Mouse (Mus musculus): ENCODE measurements at regions not wholly inside any gene's neighbourhood (a gene's known extent, or its start where the extent isn't known, plus 50 kb on each side); places are given as distances from the start of the nearest gene placed in this dataset.

GRCm38 (mm10) chr19:54277368-54277767 lies 233.4 kb downstream of the Adra2a start:
- WGBS = 90% methylated on average over 10 of the region's 10 CpGs
- H3K27ac ChIP-seq (ENCODE audit: insufficient read depth, low read depth, low read length) = no peak overlapping the region
- no peak overlapping the region for H3K4me3 ChIP-seq (ENCODE audit: insufficient read depth, low read depth, low read length)
- H3K4me1 ChIP-seq (ENCODE audit: control insufficient read depth, insufficient read depth, low read length) = no peaks in the 10 kb centered on the region
- TF ChIP-seq CTCF (IDR thresholded peaks at IDR 0.05; ENCODE audit: insufficient read depth, low read depth, low read length) (no peak), POLR2A (IDR thresholded peaks at IDR 0.05; ENCODE audit: insufficient read depth, low read depth, low read length) (no peak)

GRCm38 (mm10) chr19:54285481-54285880 lies 241.5 kb downstream of the Adra2a start:
- Histone ChIP-seq H3K4me1 (ENCODE audit: control insufficient read depth, insufficient read depth, low read length) (no peaks in the 10 kb centered on the region), H3K4me3 (ENCODE audit: insufficient read depth, low read depth, low read length) (no peak overlapping the region), H3K27ac (ENCODE audit: insufficient read depth, low read depth, low read length) (no peak overlapping the region)
- TF ChIP-seq CTCF (IDR thresholded peaks at IDR 0.05; ENCODE audit: insufficient read depth, low read depth, low read length) = no peak
- TF ChIP-seq POLR2A (IDR thresholded peaks at IDR 0.05; ENCODE audit: insufficient read depth, low read depth, low read length) = no peak

- 88% methylated on average over 10 of the region's 10 CpGs for WGBS
- H3K4me1 ChIP-seq (ENCODE audit: control insufficient read depth, insufficient read depth, low read length) = no peaks in the 10 kb centered on the region
- H3K27ac ChIP-seq (ENCODE audit: insufficient read depth, low read depth, low read length) = no peak overlapping the region
- no peak overlapping the region for H3K4me3 ChIP-seq (ENCODE audit: insufficient read depth, low read depth, low read length)
- no peak for TF ChIP-seq CTCF (IDR thresholded peaks at IDR 0.05; ENCODE audit: insufficient read depth, low read depth, low read length)
- TF ChIP-seq POLR2A (IDR thresholded peaks at IDR 0.05; ENCODE audit: insufficient read depth, low read depth, low read length) = no peak
Observed at GRCm38 (mm10) chr19:54297663-54298388, 253.9 kb downstream of the Adra2a start.

GRCm38 (mm10) chr19:54311289-54311688 lies 267.3 kb downstream of the Adra2a start:
- Histone ChIP-seq H3K4me3 (ENCODE audit: insufficient read depth, low read depth, low read length) (no peak overlapping the region), H3K4me1 (ENCODE audit: control insufficient read depth, insufficient read depth, low read length) (peaks cover 8% of the 10 kb centered on the region; the same call in 1 of the 2 replicates), H3K27ac (ENCODE audit: insufficient read depth, low read depth, low read length) (no peak overlapping the region)
- no peak for TF ChIP-seq POLR2A (IDR thresholded peaks at IDR 0.05; ENCODE audit: insufficient read depth, low read depth, low read length)
- TF ChIP-seq CTCF (IDR thresholded peaks at IDR 0.05; ENCODE audit: insufficient read depth, low read depth, low read length) = no peak
- WGBS = 14% methylated on average over 6 of the region's 6 CpGs

GRCm38 (mm10) chr19:54311723-54312122 lies 267.8 kb downstream of the Adra2a start:
- Histone ChIP-seq H3K27ac (ENCODE audit: insufficient read depth, low read depth, low read length) (no peak overlapping the region), H3K4me1 (ENCODE audit: control insufficient read depth, insufficient read depth, low read length) (peaks cover 8% of the 10 kb centered on the region; the same call in 1 of the 2 replicates), H3K4me3 (ENCODE audit: insufficient read depth, low read depth, low read length) (no peak overlapping the region)
- WGBS = 23% methylated on average over 1 of the region's 1 CpGs
- TF ChIP-seq POLR2A (IDR thresholded peaks at IDR 0.05; ENCODE audit: insufficient read depth, low read depth, low read length) = no peak
- no peak for TF ChIP-seq CTCF (IDR thresholded peaks at IDR 0.05; ENCODE audit: insufficient read depth, low read depth, low read length)

GRCm38 (mm10) chr19:54323276-54323675 lies 279.3 kb downstream of the Adra2a start:
- 82% methylated on average over 5 of the region's 5 CpGs for WGBS
- no peaks in the 10 kb centered on the region for H3K4me1 ChIP-seq (ENCODE audit: control insufficient read depth, insufficient read depth, low read length)
- H3K4me3 ChIP-seq (ENCODE audit: insufficient read depth, low read depth, low read length) = no peak overlapping the region
- H3K27ac ChIP-seq (ENCODE audit: insufficient read depth, low read depth, low read length) = no peak overlapping the region
- no peak for TF ChIP-seq CTCF (IDR thresholded peaks at IDR 0.05; ENCODE audit: insufficient read depth, low read depth, low read length)
- TF ChIP-seq POLR2A (IDR thresholded peaks at IDR 0.05; ENCODE audit: insufficient read depth, low read depth, low read length) = no peak

GRCm38 (mm10) chr19:54324991-54325390 lies 281.0 kb downstream of the Adra2a start:
- no peak for TF ChIP-seq POLR2A (IDR thresholded peaks at IDR 0.05; ENCODE audit: insufficient read depth, low read depth, low read length)
- TF ChIP-seq CTCF (IDR thresholded peaks at IDR 0.05; ENCODE audit: insufficient read depth, low read depth, low read length) = no peak
- 69% methylated on average over 4 of the region's 4 CpGs for WGBS
- no peak overlapping the region for H3K4me3 ChIP-seq (ENCODE audit: insufficient read depth, low read depth, low read length)
- H3K4me1 ChIP-seq (ENCODE audit: control insufficient read depth, insufficient read depth, low read length) = no peaks in the 10 kb centered on the region
- H3K27ac ChIP-seq (ENCODE audit: insufficient read depth, low read depth, low read length) = no peak overlapping the region

- H3K4me3 ChIP-seq (ENCODE audit: insufficient read depth, low read depth, low read length) = no peak overlapping the region
- TF ChIP-seq POLR2A (IDR thresholded peaks at IDR 0.05; ENCODE audit: insufficient read depth, low read depth, low read length) (no peak), CTCF (IDR thresholded peaks at IDR 0.05; ENCODE audit: insufficient read depth, low read depth, low read length) (no peak)
- no peak overlapping the region for H3K27ac ChIP-seq (ENCODE audit: insufficient read depth, low read depth, low read length)
- 86% methylated on average over 1 of the region's 1 CpGs for WGBS
- H3K4me1 ChIP-seq (ENCODE audit: control insufficient read depth, insufficient read depth, low read length) = no peaks in the 10 kb centered on the region
Observed at GRCm38 (mm10) chr19:54332140-54332539, 288.2 kb downstream of the Adra2a start.

GRCm38 (mm10) chr19:54340778-54341291 lies 296.9 kb downstream of the Adra2a start:
- TF ChIP-seq CTCF (IDR thresholded peaks at IDR 0.05; ENCODE audit: insufficient read depth, low read depth, low read length) = no peak
- no peak for TF ChIP-seq POLR2A (IDR thresholded peaks at IDR 0.05; ENCODE audit: insufficient read depth, low read depth, low read length)
- WGBS = 91% methylated on average over 2 of the region's 2 CpGs
- Histone ChIP-seq H3K27ac (ENCODE audit: insufficient read depth, low read depth, low read length) (no peak overlapping the region), H3K4me3 (ENCODE audit: insufficient read depth, low read depth, low read length) (no peak overlapping the region), H3K4me1 (ENCODE audit: control insufficient read depth, insufficient read depth, low read length) (no peaks in the 10 kb centered on the region)

All from olfactory bulb, adult 2 months (tissue).